Mouse (Mus musculus) E14TG2a.4 (cell line): ENCODE measurements around the gene Spc24.

Source experiments
- CTCF ChIP-seq: conservative IDR thresholded peaks from 2 replicates; pipeline ENCODE4 v1.5.1; 2014; ENCODE audit warnings: low read length
- POU5F1 ChIP-seq: IDR thresholded peaks from 2 replicates; pipeline ENCODE4 v1.6.1; 2014; ENCODE audit warnings: low read length, borderline replicate concordance

GRCm38 (mm10) chr9:21759718-21760117 lies 385 bp downstream of the Spc24 start:
- no peak for TF ChIP-seq CTCF
- no peak for TF ChIP-seq POU5F1
